Mouse (Mus musculus) MEL (cell line): Measurements from ENCODE around the gene Tldc2. TPM values are rescaled to one million over a fixed set of nuclear protein-coding genes. Genes with fewer than 3 reads are reported as not detected.

Experiments used
- DNase-seq: peaks from one replicate; pipeline ENCODE4 v3.0.0; 2011; ENCODE audit warnings: low read depth, low spot score
- H3K27ac ChIP-seq: 2 replicates; pipeline ENCODE4 v1.5.1; 2012; ENCODE audit warnings: low read depth, mild to moderate bottlenecking, control low read depth, low read length, moderate library complexity; ENCODE audit not compliant: control insufficient read depth
- H3K27me3 ChIP-seq, 2 experiments: fragments of 150-350 bp in 1 of 2; sonication (generic) in 1 of 2; 2 replicates each; pipeline ENCODE4 v1.6.1; 2012; ENCODE audit warnings: low read length in 2 of 2, mild to moderate bottlenecking in 2 of 2, improper control_type of control experiment in 1 of 2, moderate library complexity in 1 of 2; ENCODE audit not compliant: insufficient read depth in 2 of 2, control insufficient read depth in 1 of 2
- H3K36me3 ChIP-seq, 2 experiments: 2 replicates each; pipeline ENCODE4 v1.6.1; 2012 to 2014; ENCODE audit warnings: low read length in 2 of 2, improper control_type of control experiment in 1 of 2, inconsistent platforms in 1 of 2, mild to moderate bottlenecking in 1 of 2; ENCODE audit not compliant: insufficient read depth in 2 of 2, control insufficient read depth in 1 of 2
- H3K4me1 ChIP-seq, 2 experiments: fragments of 150-350 bp in 1 of 2; sonication (generic) in 1 of 2; 2 replicates each; pipeline ENCODE4 v1.6.1; 2012; ENCODE audit warnings: low read length in 2 of 2, improper control_type of control experiment in 1 of 2, mild to moderate bottlenecking in 1 of 2; ENCODE audit not compliant: insufficient read depth in 2 of 2, control insufficient read depth in 1 of 2
- H3K4me3 ChIP-seq, 2 experiments: fragments of 150-350 bp in 1 of 2; sonication (generic) in 1 of 2; 2 replicates each; pipeline ENCODE4 v1.5.1; 2012; ENCODE audit warnings: low read depth in 2 of 2, low read length in 2 of 2, mild to moderate bottlenecking in 2 of 2, moderate library complexity in 2 of 2, control low read depth in 1 of 2, improper control_type of control experiment in 1 of 2; ENCODE audit not compliant: control insufficient read depth in 1 of 2, insufficient read depth in 1 of 2
- H3K79me2 ChIP-seq: 2 replicates; pipeline ENCODE4 v1.6.1; 2012; ENCODE audit warnings: mild to moderate bottlenecking, low read length, moderate library complexity; ENCODE audit not compliant: control insufficient read depth, poor library complexity, insufficient read depth
- H3K9ac ChIP-seq: 2 replicates; pipeline ENCODE4 v1.6.1; 2012; ENCODE audit warnings: low read depth, mild to moderate bottlenecking, control low read depth, low read length, moderate library complexity; ENCODE audit not compliant: control insufficient read depth, poor library complexity, severe bottlenecking
- H3K9me3 ChIP-seq: fragments of 150-350 bp; sonication (generic); replicated peaks from 2 replicates; pipeline ENCODE4 v1.6.1; 2012; ENCODE audit warnings: mild to moderate bottlenecking, low read length, improper control_type of control experiment, moderate library complexity; ENCODE audit not compliant: insufficient read depth
- BHLHE40 ChIP-seq: IDR thresholded peaks from 2 replicates; pipeline ENCODE4 v1.6.1; 2012; ENCODE audit warnings: low read depth, mild to moderate bottlenecking, inconsistent platforms, low read length, improper control_type of control experiment, borderline replicate concordance
- CTCF ChIP-seq, 3 experiments: IDR thresholded peaks in 2 of 3; conservative IDR thresholded peaks in 1 of 3; 2 replicates each; pipeline ENCODE4 v1.5.1; 2011 to 2012; ENCODE audit warnings: low read length in 3 of 3, low read depth in 2 of 3, mild to moderate bottlenecking in 2 of 3, improper control_type of control experiment in 1 of 3, inconsistent platforms in 1 of 3, mixed read lengths in 1 of 3, moderate library complexity in 1 of 3; ENCODE audit not compliant: control insufficient read depth in 1 of 3, insufficient read depth in 1 of 3, poor library complexity in 1 of 3, severe bottlenecking in 1 of 3
- E2F4 ChIP-seq: IDR thresholded peaks from 2 replicates; pipeline ENCODE4 v1.6.1; 2011; ENCODE audit warnings: low read depth, low read length, improper control_type of control experiment, borderline replicate concordance
- ELF1 ChIP-seq: IDR thresholded peaks from 2 replicates; pipeline ENCODE4 v1.6.1; 2014; ENCODE audit warnings: low read depth, mild to moderate bottlenecking, inconsistent platforms, low read length, improper control_type of control experiment, moderate library complexity
- HCFC1 ChIP-seq: IDR thresholded peaks from 2 replicates; pipeline ENCODE4 v1.6.1; 2012; ENCODE audit warnings: low read depth, mild to moderate bottlenecking, inconsistent platforms, low read length, improper control_type of control experiment, moderate library complexity
- JUND ChIP-seq: IDR thresholded peaks from 2 replicates; pipeline ENCODE4 v1.6.1; 2011; ENCODE audit warnings: low read depth, mild to moderate bottlenecking, improper control_type of control experiment, low read length
- MAX ChIP-seq: IDR thresholded peaks from 2 replicates; pipeline ENCODE4 v1.6.1; 2011; ENCODE audit warnings: low read length, improper control_type of control experiment
- MXI1 ChIP-seq: IDR thresholded peaks from 2 replicates; pipeline ENCODE4 v1.6.1; 2011; ENCODE audit warnings: mild to moderate bottlenecking, low read depth, low read length, improper control_type of control experiment
- MYC ChIP-seq: IDR thresholded peaks from 2 replicates; pipeline ENCODE4 v1.6.1; 2011; ENCODE audit warnings: low read depth, mild to moderate bottlenecking, low read length, improper control_type of control experiment, moderate library complexity
- NELFE ChIP-seq: IDR thresholded peaks from 2 replicates; pipeline ENCODE4 v1.6.1; 2011; ENCODE audit warnings: low read depth, low read length, improper control_type of control experiment
- NRF1 ChIP-seq: IDR thresholded peaks from 2 replicates; pipeline ENCODE4 v1.6.1; 2014; ENCODE audit warnings: low read depth, mild to moderate bottlenecking, inconsistent platforms, low read length, improper control_type of control experiment, moderate library complexity; ENCODE audit not compliant: poor library complexity, insufficient read depth, severe bottlenecking
- POLR2A ChIP-seq, 2 experiments: IDR thresholded peaks; 2 replicates each; pipeline ENCODE4 v1.6.1; 2011 to 2012; ENCODE audit warnings: low read length in 2 of 2, mild to moderate bottlenecking in 2 of 2, control low read depth in 1 of 2, improper control_type of control experiment in 1 of 2, low read depth in 1 of 2, moderate library complexity in 1 of 2; ENCODE audit not compliant: control insufficient read depth in 1 of 2, insufficient read depth in 1 of 2, poor library complexity in 1 of 2
- POLR2AphosphoS2 ChIP-seq: IDR thresholded peaks from 2 replicates; pipeline ENCODE4 v1.6.1; 2011; ENCODE audit warnings: low read length, improper control_type of control experiment
- RCOR1 ChIP-seq: IDR thresholded peaks from 2 replicates; pipeline ENCODE4 v1.6.1; 2012; ENCODE audit warnings: low read depth, mild to moderate bottlenecking, inconsistent platforms, low read length, improper control_type of control experiment
- TAL1 ChIP-seq: IDR thresholded peaks from 2 replicates; pipeline ENCODE4 v1.6.1; 2012; ENCODE audit warnings: mild to moderate bottlenecking, inconsistent platforms, low read length, moderate library complexity, mixed read lengths
- TCF12 ChIP-seq: IDR thresholded peaks from 2 replicates; pipeline ENCODE4 v1.6.1; 2014; ENCODE audit warnings: low read depth, mild to moderate bottlenecking, inconsistent platforms, low read length, improper control_type of control experiment, moderate library complexity
- ZMIZ1 ChIP-seq: IDR thresholded peaks from 2 replicates; pipeline ENCODE4 v1.6.1; 2012; ENCODE audit warnings: low read depth, mild to moderate bottlenecking, inconsistent platforms, low read length, improper control_type of control experiment, moderate library complexity
- polyA plus RNA-seq, 2 experiments: library from polyadenylated mRNA; stranded (reverse) in 1 of 2; unstranded in 1 of 2; fragments of >175 nt in 1 of 2; fragments of >200 nt in 1 of 2; gene quantifications; 2 replicates each; pipeline versions ENCODE4 v1.2.1 to v1.2.4; 2012; ENCODE audit warnings: low replicate concordance in 2 of 2, low read depth in 1 of 2; ENCODE audit not compliant: insufficient read length in 2 of 2, insufficient read depth in 1 of 2, missing spikeins in 1 of 2
- total RNA-seq: library from RNA; depleted of rRNA; stranded (reverse); fragments of 300-350 nt; gene quantifications from 2 replicates; pipeline ENCODE4 v1.2.3, GENCODE M21; 2012

Tldc2 gene
- total and polyA plus RNA-seq, 3 experiments = not detected

DNA sequence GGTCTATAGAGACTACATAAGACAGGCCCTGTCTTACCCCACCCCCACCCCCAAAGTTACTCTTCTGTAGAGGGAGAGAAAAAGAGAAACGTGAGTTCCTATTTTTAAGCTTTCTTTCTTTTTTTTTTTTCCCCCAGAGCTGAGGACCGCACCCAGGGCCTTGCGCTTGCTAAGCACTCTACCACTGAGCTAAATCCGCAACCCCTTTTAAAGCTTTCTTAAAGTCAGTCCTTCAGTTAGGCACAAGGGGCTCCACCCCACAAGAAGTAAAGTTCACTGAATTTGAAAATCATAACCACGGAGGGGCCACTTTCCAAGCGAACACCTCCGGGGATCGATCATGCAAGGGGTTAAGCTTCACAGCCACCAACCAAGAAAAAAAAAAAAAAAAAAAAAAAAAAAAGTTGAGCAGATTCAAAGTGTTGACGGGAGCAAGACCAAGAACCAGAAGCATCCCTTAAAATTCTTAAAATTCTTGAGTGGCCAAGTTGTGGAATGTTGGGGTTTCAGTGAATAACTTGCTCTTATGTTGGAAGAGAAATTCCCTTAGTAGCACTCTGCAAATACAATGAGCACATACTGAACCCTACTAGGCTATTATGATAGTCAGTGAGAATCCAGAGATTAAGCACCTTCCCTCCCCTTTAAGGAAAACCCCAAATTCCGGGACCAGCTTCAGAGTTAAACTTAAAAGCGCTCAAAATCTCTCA lies 47.1 kb downstream of the Tldc2 start (continued):
- TF ChIP-seq E2F4 (no peak), MAX (no peak), RCOR1 (no peak)

DNA sequence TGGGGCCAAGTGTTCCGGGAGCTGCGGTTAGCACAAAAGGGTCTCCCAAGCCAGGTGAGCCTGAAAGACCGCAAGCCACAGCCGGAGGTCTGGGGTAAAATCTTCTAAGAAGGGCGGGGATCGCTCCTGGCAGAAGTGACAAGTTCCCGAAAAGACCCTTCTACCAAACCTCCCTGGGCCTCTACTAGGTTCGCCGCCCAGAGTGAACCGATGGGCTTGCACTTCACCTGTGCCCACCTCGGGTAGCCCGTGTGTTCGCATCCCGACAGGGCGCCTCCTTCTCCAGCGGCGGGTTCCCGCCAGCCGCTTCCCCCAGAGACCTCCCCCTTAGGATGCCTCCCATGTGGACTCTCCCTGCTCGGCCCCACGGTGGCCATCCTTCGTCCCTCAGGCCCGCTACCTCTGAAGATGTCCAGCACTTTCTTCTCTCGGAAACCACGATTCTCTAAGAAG lies 47.6 kb downstream of the Tldc2 start:
- Histone ChIP-seq H3K4me1 (peaks cover 21 to 44% of the 10 kb centered on the region in 2 experiments), H3K9me3 (no peaks in the 10 kb centered on the region), H3K27me3 (no peaks in the 10 kb centered on the region), H3K4me3 (peak overlapping the region; percentile 69 to 73), H3K9ac (peak overlapping the region; percentile 68), H3K79me2 (peaks cover 17% of the 10 kb centered on the region), H3K27ac (peak overlapping the region; percentile 54), H3K36me3 (peaks cover 0 to 47% of the 10 kb centered on the region in 2 experiments; a peak in 2 of 4 replicates)
- no peak for DNase-seq
- 0 out of 2 replicates have a peak, but pooled peaks have one; percentile 9 for TF ChIP-seq MXI1
- no peak for TF ChIP-seq ZMIZ1

DNA sequence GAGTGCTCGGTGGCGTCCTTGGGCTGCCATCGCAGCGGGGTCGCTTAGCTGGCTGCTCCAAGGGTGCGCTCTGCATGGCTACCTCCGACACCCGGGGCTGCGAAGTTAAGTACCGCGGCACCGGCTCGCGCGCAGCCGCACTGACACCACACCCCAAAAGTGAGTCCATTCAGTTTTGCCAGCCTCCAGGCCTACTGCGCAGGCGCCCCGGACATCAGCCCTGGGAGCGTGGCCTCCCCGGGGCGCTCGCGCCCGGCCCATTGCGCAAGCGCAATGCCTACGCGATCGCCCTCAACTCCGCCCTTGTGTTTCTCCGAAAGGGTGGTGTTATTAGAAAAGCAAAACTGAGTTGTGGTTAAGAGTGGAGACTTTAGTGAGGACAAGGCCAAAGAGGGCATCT lies 48.2 kb downstream of the Tldc2 start, which contains the start of gene Samhd1:
Gene Samhd1 (minus strand): TSS at position 252 of the 400 bp plus-strand sequence.
- H3K27me3 ChIP-seq = no peaks in the 10 kb centered on the region
- peak within 1 kb of the TSS; percentile 69 to 73 for H3K4me3 ChIP-seq
- H3K79me2 ChIP-seq = peaks cover 17% of the 10 kb centered on the region
- no peaks in the 10 kb centered on the region for H3K9me3 ChIP-seq
- peak; percentile 97 for DNase-seq
- H3K36me3 ChIP-seq = peaks cover 0 to 44% of the 10 kb centered on the region in 2 experiments; a peak in 2 of 4 replicates
- peak within 1 kb of the TSS; percentile 68 for H3K9ac ChIP-seq
- H3K4me1 ChIP-seq = peaks cover 20 to 44% of the 10 kb centered on the region in 2 experiments
- peak; percentile 61; the same call in 1 of the 2 replicates for TF ChIP-seq POLR2AphosphoS2
- peak; percentile 74 for TF ChIP-seq NELFE
- TF ChIP-seq TCF12 = 0 out of 2 replicates have a peak, but pooled peaks have one; percentile 14
- no peak for TF ChIP-seq MYC
- TF ChIP-seq TAL1 = no peak
- no peak for TF ChIP-seq JUND
- TF ChIP-seq ZMIZ1 = peak; percentile 53; the same call in 1 of the 2 replicates
- peak; percentile 19; the same call in 1 of the 2 replicates for TF ChIP-seq MXI1
- TF ChIP-seq POLR2A (IDR thresholded peaks at IDR 0.05; ENCODE audit: control insufficient read depth in 1 of 2, insufficient read depth in 1 of 2, low read depth in 1 of 2, low read length in 2 of 2, poor library complexity in 1 of 2) = peak; percentile 73 to 89; a peak in 3 of 4 replicates
- TF ChIP-seq CTCF (IDR thresholded peaks at IDR 0.05 in 2 of 3, conservative IDR thresholded peaks at IDR 0.05 in 1 of 3; ENCODE audit: control insufficient read depth in 1 of 3, insufficient read depth in 1 of 3, low read depth in 2 of 3, low read length in 3 of 3, poor library complexity in 1 of 3, severe bottlenecking in 1 of 3) = no peak
- peak; percentile 97 for TF ChIP-seq NRF1
- TF ChIP-seq ELF1 = no peak
- no peak for TF ChIP-seq BHLHE40
- TF ChIP-seq HCFC1 = peak; percentile 49; the same call in 1 of the 2 replicates
- peak within 1 kb of the TSS; percentile 70 for H3K27ac ChIP-seq
